Mouse (Mus musculus) liver, embryonic 16.5 days (tissue): Measurements from ENCODE around the gene Smad6. TPM values are rescaled to one million over a fixed set of nuclear protein-coding genes. Genes with fewer than 3 reads are reported as not detected.

Experiments
- ATAC-seq: fragments of 200-750 bp; cut with Nextera tagmentation; 2 replicates; pipeline ENCODE4 v1.8.0; 2017; ENCODE audit warnings: low read depth, mild to moderate bottlenecking, moderate number of reproducible peaks, moderate library complexity
- H3K27ac ChIP-seq: fragments of 300-500 bp; sonication (generic); 2 replicates; pipeline ENCODE4 v1.5.1; 2014; ENCODE audit warnings: mild to moderate bottlenecking, low read length
- H3K27me3 ChIP-seq: fragments of 300-500 bp; sonication (generic); 2 replicates; pipeline ENCODE4 v1.6.1; 2014; ENCODE audit warnings: low read depth, low read length, mixed read lengths; ENCODE audit not compliant: control insufficient read depth, insufficient read depth
- H3K36me3 ChIP-seq: fragments of 300-500 bp; sonication (generic); 2 replicates; pipeline ENCODE4 v1.6.1; 2014; ENCODE audit warnings: mild to moderate bottlenecking; ENCODE audit not compliant: control insufficient read depth, insufficient read depth
- H3K4me1 ChIP-seq: fragments of 300-500 bp; sonication (generic); 2 replicates; pipeline ENCODE4 v1.6.1; 2014; ENCODE audit warnings: low read depth, low read length, mixed read lengths; ENCODE audit not compliant: control insufficient read depth
- H3K4me2 ChIP-seq: fragments of 300-500 bp; sonication (generic); 2 replicates; pipeline ENCODE4 v1.6.1; 2014; ENCODE audit warnings: low read depth, low read length, mixed read lengths
- H3K4me3 ChIP-seq: fragments of 300-500 bp; sonication (generic); 2 replicates; pipeline ENCODE4 v1.5.1; 2014; ENCODE audit warnings: low read depth, mild to moderate bottlenecking, low read length
- H3K9ac ChIP-seq: fragments of 300-500 bp; sonication (generic); 2 replicates; pipeline ENCODE4 v1.6.1; 2014; ENCODE audit warnings: low read depth, low read length
- H3K9me3 ChIP-seq: fragments of 300-500 bp; sonication (generic); replicated peaks from 2 replicates; pipeline ENCODE4 v1.6.1; 2016; ENCODE audit warnings: low read length; ENCODE audit not compliant: control insufficient read depth
- WGBS: fragments of 180-500 bp; shearing (Covaris S2); extraction: QIAGEN DNeasy Blood & Tissue Kit; methylation state at CpG from one replicate; pipeline ENCODE4 v1.1.7; 2014; ENCODE audit not compliant: insufficient replicate concordance; 5-methylcytosine and 5-hydroxymethylcytosine counted together
- polyA plus RNA-seq: library from polyadenylated mRNA; unstranded; fragments of >200 nt; fragmentation: Nextera tagmentation; extraction: Ambion mirVana; gene quantifications from 2 replicates; pipeline ENCODE4 v1.2.1, GENCODE M21; 2015

Smad6 gene
- 1.3 and 1.9 TPM in 2 replicates for polyA plus RNA-seq

- Histone ChIP-seq H3K9me3 (no peaks in the 10 kb centered on the region), H3K27me3 (peaks cover 48% of the 10 kb centered on the region), H3K4me1 (peaks cover 75% of the 10 kb centered on the region)
These were observed at the start of gene Smad6 for GRCm38 (mm10) chr9:64021853-64022561. Gene Smad6 (minus strand): TSS chr9:64022059.

GRCm38 (mm10) chr9:64070674-64071073 is 48.8 kb upstream of the Smad6 start:
- WGBS: 29% methylated on average over 5 of the region's 5 CpGs
- Histone ChIP-seq H3K4me3 (no peak overlapping the region; the same call in 1 of the 2 replicates), H3K9ac (peak overlapping the region; percentile 33), H3K9me3 (no peaks in the 10 kb centered on the region), H3K27me3 (no peaks in the 10 kb centered on the region), H3K4me2 (peak overlapping the region; percentile 25), H3K36me3 (no peaks in the 10 kb centered on the region), H3K27ac (peak overlapping the region; percentile 85), H3K4me1 (peaks cover 66% of the 10 kb centered on the region)
- peak; percentile 92 for ATAC-seq

More at GRCm38 (mm10) chr9:64021853-64022561, at the start of gene Smad6:
- peak within 1 kb of the TSS; percentile 80 for H3K27ac ChIP-seq
- peak within 1 kb of the TSS; percentile 99 for H3K4me2 ChIP-seq
- H3K36me3 ChIP-seq: no peaks in the 10 kb centered on the region
- WGBS: under 1% methylated on average over 60 of the region's 60 CpGs
- peak within 1 kb of the TSS; percentile 70 for H3K9ac ChIP-seq
- H3K4me3 ChIP-seq: peak within 1 kb of the TSS; percentile 69
- peak; percentile 24 for ATAC-seq

DNA sequence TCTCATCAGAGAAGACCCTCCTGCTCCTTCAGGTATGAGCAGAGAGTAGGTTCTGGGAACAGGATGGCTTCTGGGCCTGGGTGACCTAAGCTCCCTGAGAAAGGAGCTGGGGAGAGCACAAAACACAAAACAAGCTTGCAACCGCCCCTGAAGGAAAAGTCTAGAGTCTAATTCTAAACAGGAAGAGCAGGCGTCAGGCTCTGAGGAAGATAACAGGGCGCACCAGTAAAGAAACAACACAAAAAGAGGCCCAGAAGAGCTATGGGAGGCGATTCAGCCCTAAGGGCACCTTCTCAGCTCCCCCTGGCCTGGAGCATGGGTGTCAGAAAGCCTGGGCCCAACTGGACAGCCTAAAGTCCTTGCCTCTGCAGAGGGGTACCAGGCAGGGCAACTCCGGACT is 47.3 kb upstream of the Smad6 start:
- H3K36me3 ChIP-seq: no peaks in the 10 kb centered on the region
- WGBS: 34% methylated on average over 5 of the region's 5 CpGs
- no peak overlapping the region for H3K4me2 ChIP-seq
- peaks cover 66% of the 10 kb centered on the region for H3K4me1 ChIP-seq
- no peaks in the 10 kb centered on the region for H3K9me3 ChIP-seq
- no peaks in the 10 kb centered on the region for H3K27me3 ChIP-seq
- ATAC-seq: no peak
- peak overlapping the region; percentile 85 for H3K27ac ChIP-seq
- peak overlapping the region; percentile 48 for H3K9ac ChIP-seq
- H3K4me3 ChIP-seq: no peak overlapping the region

GRCm38 (mm10) chr9:64068571-64068970 is 46.7 kb upstream of the Smad6 start:
- H3K9ac ChIP-seq: no peak overlapping the region
- peaks cover 66% of the 10 kb centered on the region for H3K4me1 ChIP-seq
- no peaks in the 10 kb centered on the region for H3K36me3 ChIP-seq

GRCm38 (mm10) chr9:64067787-64068186 is 45.9 kb upstream of the Smad6 start:
- Histone ChIP-seq H3K27me3 (no peaks in the 10 kb centered on the region), H3K9ac (no peak overlapping the region), H3K4me2 (no peak overlapping the region), H3K4me1 (peaks cover 64% of the 10 kb centered on the region), H3K36me3 (no peaks in the 10 kb centered on the region), H3K9me3 (no peaks in the 10 kb centered on the region), H3K4me3 (no peak overlapping the region), H3K27ac (peak overlapping the region; percentile 68)
- ATAC-seq: no peak
- WGBS: 92% methylated on average over 5 of the region's 5 CpGs

More at GRCm38 (mm10) chr9:64068571-64068970, 46.7 kb upstream of the Smad6 start:
- Histone ChIP-seq H3K27me3 (no peaks in the 10 kb centered on the region), H3K4me2 (no peak overlapping the region), H3K4me3 (no peak overlapping the region), H3K9me3 (no peaks in the 10 kb centered on the region), H3K27ac (peak overlapping the region; percentile 68; the same call in 1 of the 2 replicates)
- WGBS: 100% methylated on average over 1 of the region's 1 CpGs
- no peak for ATAC-seq

DNA sequence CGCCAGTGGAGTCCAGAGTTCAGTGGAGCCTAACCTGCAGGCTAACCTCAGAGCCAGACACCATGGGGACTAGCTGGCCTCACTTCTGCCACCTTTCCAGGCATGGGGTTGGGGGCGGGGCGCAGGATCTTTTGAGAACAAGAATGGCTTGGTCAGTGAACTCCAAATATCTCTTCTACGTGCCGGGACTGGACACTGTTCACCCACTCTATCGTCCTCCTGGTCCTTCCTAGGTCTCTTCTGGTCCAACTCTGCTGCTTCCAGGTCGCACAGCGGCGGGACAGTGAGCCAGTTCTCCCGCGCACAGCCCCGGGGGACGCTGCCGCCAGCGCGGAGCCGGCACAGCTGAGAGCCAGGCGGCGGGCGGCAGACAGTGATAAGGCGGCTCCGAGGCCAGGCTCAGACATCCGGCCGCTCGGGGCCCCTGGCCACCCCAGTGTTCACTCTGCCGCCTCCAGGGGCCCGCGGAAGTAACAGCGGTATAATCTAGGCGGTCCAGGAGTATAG is 38.2 kb upstream of the Smad6 start:
- Histone ChIP-seq H3K27me3 (no peaks in the 10 kb centered on the region), H3K4me2 (peak overlapping the region; percentile 87), H3K4me1 (peaks cover 33% of the 10 kb centered on the region), H3K4me3 (peak overlapping the region; percentile 56), H3K9ac (peak overlapping the region; percentile 77), H3K27ac (peak overlapping the region; percentile 62), H3K9me3 (no peaks in the 10 kb centered on the region), H3K36me3 (no peaks in the 10 kb centered on the region)
- WGBS: 1% methylated on average over 30 of the region's 30 CpGs
- ATAC-seq: peak; percentile 96

GRCm38 (mm10) chr9:64057903-64058650 is 36.2 kb upstream of the Smad6 start:
- ATAC-seq: no peak
- 55% methylated on average over 7 of the region's 7 CpGs for WGBS
- Histone ChIP-seq H3K4me2 (no peak overlapping the region), H3K27me3 (no peaks in the 10 kb centered on the region), H3K9me3 (no peaks in the 10 kb centered on the region), H3K4me3 (no peak overlapping the region), H3K4me1 (peaks cover 41% of the 10 kb centered on the region), H3K9ac (peak overlapping the region; percentile 16; the same call in 1 of the 2 replicates), H3K27ac (peak overlapping the region; percentile 62), H3K36me3 (no peaks in the 10 kb centered on the region)

DNA sequence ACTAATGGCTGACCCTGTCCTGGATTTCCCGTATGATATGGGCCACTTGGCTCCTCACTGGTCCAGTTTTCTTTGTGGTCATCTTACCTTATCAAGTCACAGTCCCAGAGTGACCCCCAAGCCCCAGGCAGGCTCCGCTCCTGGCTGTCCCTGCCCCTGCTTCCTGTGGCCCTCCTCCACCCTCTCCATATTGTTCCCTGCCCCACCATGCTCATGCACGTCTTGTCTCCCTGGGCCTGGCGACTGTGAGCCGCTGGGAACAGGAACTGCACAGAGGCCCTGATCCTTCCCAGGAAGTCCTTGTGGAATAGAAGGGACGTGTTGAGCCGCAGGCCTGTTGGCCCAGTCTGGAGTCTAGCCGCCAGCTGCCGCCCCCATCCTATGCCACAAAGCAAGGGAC is 33.3 kb upstream of the Smad6 start:
- no peaks in the 10 kb centered on the region for H3K27me3 ChIP-seq
- no peaks in the 10 kb centered on the region for H3K9me3 ChIP-seq
- H3K27ac ChIP-seq: 0 out of 2 replicates have a peak overlapping the region, but pooled peaks have one; percentile 0
- H3K4me1 ChIP-seq: peaks cover 54% of the 10 kb centered on the region
- no peak overlapping the region for H3K4me2 ChIP-seq
- WGBS: 68% methylated on average over 9 of the region's 9 CpGs
- no peaks in the 10 kb centered on the region for H3K36me3 ChIP-seq
- ATAC-seq: no peak
- no peak overlapping the region for H3K9ac ChIP-seq
- H3K4me3 ChIP-seq: no peak overlapping the region
